Mouse (Mus musculus): ENCODE results near the gene Exosc10. TPM values are rescaled to one million over a fixed set of nuclear protein-coding genes. Genes with fewer than 3 reads are reported as not detected.

The Exosc10 gene
- polyA plus RNA-seq, 1 experiment from 2014 or later, result 80.1 TPM

DNA sequence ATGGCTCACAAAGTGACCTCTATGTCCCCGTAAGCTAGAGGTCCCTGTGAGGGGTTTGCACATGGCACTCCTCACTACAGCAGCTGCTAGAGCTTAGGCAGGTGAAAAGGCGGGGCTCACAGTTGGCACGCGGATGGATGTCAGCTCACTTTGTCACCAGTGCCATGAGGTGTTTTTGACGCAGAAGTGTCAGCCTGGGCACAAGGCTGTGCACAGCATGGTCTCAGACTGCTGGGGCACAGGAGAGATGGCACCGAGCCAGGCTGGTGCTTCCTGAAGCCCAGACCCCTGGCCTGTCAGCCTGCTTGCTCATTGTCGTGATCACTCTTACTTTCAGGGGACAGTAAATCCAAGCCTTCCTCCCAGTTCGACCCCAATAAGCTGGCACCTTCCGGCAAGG is 22.5 kb downstream of the Exosc10 start:
- Histone ChIP-seq H3K27me3 (no peaks in the 10 kb centered on the region), H3K27ac (replicated peaks) (no peak overlapping the region), H3K4me1 (replicated peaks) (no peaks in the 10 kb centered on the region), H3K36me3 (peaks cover 77% of the 10 kb centered on the region), H3K4me2 (no peak overlapping the region), H3K9me3 (no peaks in the 10 kb centered on the region), H3K9ac (no peak overlapping the region), H3K4me3 (no peak overlapping the region)
- WGBS, result 88% methylated on average over 9 of the region's 9 CpGs
- no peak for ATAC-seq (ENCODE audit: low read depth)

DNA sequence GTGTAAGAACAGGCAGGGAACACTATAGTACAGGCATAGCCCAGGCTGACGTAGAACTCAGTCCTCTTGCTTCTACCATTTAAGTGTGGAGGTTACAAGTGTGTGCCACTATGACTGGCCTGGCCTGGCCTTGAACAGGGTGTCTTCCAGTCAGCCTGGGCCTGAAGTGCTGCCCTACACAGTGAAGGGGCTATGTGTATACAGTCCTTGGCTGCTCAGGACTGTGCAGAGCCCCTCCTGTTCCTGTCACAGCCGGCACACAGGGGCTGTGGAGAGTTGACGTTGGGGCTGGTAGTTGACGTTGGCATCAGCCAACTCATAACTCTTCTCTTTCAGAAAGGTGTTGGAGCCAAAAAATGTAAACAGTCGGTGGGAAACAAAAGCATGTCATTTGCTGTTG is 23.2 kb downstream of the Exosc10 start:
- no peaks in the 10 kb centered on the region for H3K9me3 ChIP-seq
- H3K27me3 ChIP-seq, result no peaks in the 10 kb centered on the region
- H3K4me3 ChIP-seq, result no peak overlapping the region
- ATAC-seq (ENCODE audit: low read depth), result no peak
- no peak overlapping the region for H3K9ac ChIP-seq
- H3K4me1 ChIP-seq (replicated peaks), result no peaks in the 10 kb centered on the region
- peaks cover 71% of the 10 kb centered on the region for H3K36me3 ChIP-seq
- no peak overlapping the region for H3K27ac ChIP-seq (replicated peaks)
- WGBS, result 90% methylated on average over 5 of the region's 5 CpGs
- no peak overlapping the region for H3K4me2 ChIP-seq

DNA sequence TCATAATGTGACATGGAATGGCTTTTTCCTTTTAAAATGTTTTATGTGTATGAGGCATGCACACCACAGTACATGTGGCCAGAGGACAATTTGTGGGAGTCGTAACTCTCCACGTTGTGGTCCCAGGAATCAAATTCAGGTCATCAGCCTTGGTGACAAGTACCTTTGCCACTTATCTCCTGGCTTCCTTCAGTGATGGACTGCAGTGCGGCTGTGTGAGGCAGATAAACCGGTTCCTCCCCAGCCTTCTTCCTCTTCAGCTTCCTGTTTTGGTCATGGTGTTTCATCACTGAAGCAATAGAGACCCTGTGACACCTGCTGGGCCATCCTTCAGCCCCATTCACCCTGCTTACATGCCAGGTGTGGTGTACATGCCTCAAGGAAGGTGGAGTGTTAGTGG is 25.0 kb downstream of the Exosc10 start:
- H3K36me3 ChIP-seq, result peaks cover 52% of the 10 kb centered on the region
- no peak overlapping the region for H3K9ac ChIP-seq

DNA sequence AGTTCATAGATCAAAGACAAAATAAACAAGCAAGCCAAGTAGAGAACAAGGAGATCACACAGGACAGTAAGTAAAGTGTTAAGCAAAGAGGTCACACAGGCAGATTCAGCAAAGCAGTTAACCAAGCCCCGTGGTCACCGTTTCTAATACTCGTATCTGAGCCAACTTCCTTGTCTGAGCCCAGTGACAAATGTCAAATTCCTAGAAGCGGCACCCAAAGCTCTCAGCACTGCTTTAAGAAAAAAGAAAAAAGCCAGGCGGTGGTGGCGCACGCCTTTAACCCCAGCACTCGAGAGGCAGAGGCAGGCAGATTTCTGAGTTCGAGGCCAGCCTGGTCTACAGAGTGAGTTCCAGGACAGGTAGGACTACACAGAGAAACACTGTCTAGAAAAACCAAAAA is 28.4 kb downstream of the Exosc10 start:
- peaks cover 18% of the 10 kb centered on the region for H3K36me3 ChIP-seq
- H3K4me3 ChIP-seq, result no peak overlapping the region
- H3K9ac ChIP-seq, result no peak overlapping the region
- WGBS, result 81% methylated on average over 9 of the region's 9 CpGs
- H3K4me1 ChIP-seq (replicated peaks), result peaks cover 5% of the 10 kb centered on the region; the same call in 1 of the 2 replicates
- H3K27ac ChIP-seq (replicated peaks), result no peak overlapping the region
- H3K27me3 ChIP-seq, result no peaks in the 10 kb centered on the region
- no peak for ATAC-seq (ENCODE audit: low read depth)
- no peak overlapping the region for H3K4me2 ChIP-seq
- H3K9me3 ChIP-seq, result no peaks in the 10 kb centered on the region

More for the DNA sequence above, 25.0 kb downstream of the Exosc10 start:
- WGBS, result 81% methylated on average over 4 of the region's 4 CpGs
- Histone ChIP-seq H3K9me3 (no peaks in the 10 kb centered on the region), H3K4me3 (no peak overlapping the region), H3K4me1 (replicated peaks) (no peaks in the 10 kb centered on the region), H3K4me2 (no peak overlapping the region), H3K27me3 (no peaks in the 10 kb centered on the region), H3K27ac (replicated peaks) (no peak overlapping the region)
- no peak for ATAC-seq (ENCODE audit: low read depth)

DNA sequence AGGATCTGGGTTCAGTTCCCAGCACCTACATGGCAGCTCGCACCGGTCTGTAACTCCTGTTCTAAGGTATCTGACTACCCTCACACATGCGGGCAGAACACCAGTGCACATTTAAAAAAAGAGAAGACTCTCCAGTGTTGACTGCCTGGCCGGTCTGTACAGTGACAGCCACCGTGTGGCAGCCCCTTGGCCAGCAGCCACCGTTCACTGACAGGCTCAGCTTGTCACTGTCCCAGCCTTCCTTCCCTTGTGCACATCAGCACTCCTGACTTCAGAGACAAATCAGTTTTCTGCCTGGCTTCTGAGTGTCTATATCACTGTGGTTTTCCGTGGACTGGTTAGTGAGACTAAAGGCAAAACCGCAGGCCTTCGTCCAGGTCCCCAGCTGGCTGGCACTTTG is 30.6 kb downstream of the Exosc10 start:
- Histone ChIP-seq H3K4me2 (no peak overlapping the region), H3K27me3 (no peaks in the 10 kb centered on the region), H3K9me3 (no peaks in the 10 kb centered on the region), H3K27ac (replicated peaks) (no peak overlapping the region), H3K4me1 (replicated peaks) (peaks cover 19% of the 10 kb centered on the region), H3K36me3 (peaks cover 8% of the 10 kb centered on the region), H3K4me3 (no peak overlapping the region), H3K9ac (peak overlapping the region; percentile 22; the same call in 1 of the 2 replicates)
- ATAC-seq (ENCODE audit: low read depth), result no peak
- 82% methylated on average over 9 of the region's 9 CpGs for WGBS

DNA sequence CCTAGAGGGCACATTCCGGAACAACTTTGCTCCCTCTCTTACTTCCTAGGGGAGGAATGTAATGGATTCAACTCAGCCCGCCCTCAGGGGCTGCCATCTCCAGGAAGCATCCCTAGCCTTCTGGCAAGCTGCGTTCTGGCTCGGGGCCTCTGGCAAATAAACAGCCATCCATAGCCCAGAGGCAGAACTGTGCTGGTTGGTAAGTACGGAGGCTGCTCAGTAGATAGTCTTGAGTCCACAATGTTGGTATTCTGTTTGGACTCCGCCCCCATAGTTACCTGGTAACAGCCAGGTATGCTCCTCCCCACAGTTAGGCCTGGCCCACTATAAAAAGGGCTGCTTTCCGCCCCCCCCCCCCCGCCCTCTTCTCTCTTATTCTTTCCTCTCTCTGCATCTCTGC is 31.3 kb downstream of the Exosc10 start:
- H3K27ac ChIP-seq (replicated peaks), result no peak overlapping the region
- H3K9ac ChIP-seq, result no peak overlapping the region
- peaks cover 19% of the 10 kb centered on the region for H3K4me1 ChIP-seq (replicated peaks)
- H3K9me3 ChIP-seq, result no peaks in the 10 kb centered on the region
- H3K36me3 ChIP-seq, result peaks cover 16% of the 10 kb centered on the region
- no peak overlapping the region for H3K4me2 ChIP-seq
- no peaks in the 10 kb centered on the region for H3K27me3 ChIP-seq
- 53% methylated on average over 7 of the region's 8 CpGs for WGBS
- no peak overlapping the region for H3K4me3 ChIP-seq
- ATAC-seq (ENCODE audit: low read depth), result no peak

DNA sequence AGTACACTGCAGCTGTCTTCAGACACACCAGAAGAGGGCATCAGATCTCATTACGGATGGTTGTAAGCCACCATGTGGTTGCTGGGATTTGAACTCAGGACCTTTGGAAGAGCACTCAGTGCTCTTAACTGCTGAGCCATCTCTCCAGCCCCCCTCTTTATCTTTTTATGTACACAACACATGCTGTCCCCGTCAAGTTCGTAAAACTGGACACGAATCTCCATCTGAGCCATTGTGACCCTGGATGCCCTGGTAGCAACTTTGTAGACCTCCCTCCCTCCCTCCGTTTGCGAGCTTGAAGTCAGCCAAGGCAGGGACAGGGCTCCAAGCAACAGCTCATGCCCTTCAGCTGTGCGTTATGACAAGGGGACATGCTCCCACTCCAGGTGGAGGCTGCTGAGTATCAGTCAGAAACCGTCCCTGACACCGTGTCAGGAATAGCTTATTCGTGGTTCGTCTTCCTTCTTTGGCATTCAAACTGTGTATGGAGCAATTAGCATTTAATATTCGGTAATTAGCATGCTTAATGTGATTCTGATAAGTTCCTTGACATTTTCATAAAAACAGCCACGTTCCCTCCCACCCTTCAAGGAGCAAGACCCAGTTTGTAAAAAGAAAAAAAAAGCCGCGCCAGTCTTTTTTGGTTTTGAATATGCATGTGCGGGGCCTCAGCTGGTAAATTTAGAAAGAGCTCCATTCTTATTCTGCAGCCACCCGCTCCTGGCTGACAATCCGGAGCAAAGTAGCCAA is 32.4 kb downstream of the Exosc10 start:
- H3K27ac ChIP-seq (replicated peaks), result peak overlapping the region; percentile 82
- H3K4me3 ChIP-seq, result peak overlapping the region; percentile 90
- peaks cover 26% of the 10 kb centered on the region for H3K36me3 ChIP-seq
- peaks cover 19% of the 10 kb centered on the region for H3K4me1 ChIP-seq (replicated peaks)
- H3K27me3 ChIP-seq, result no peaks in the 10 kb centered on the region
- H3K4me2 ChIP-seq, result peak overlapping the region; percentile 87
- 7% methylated on average over 18 of the region's 18 CpGs for WGBS
- 0 out of 2 replicates have a peak, but pooled peaks have one; percentile 12 for ATAC-seq (ENCODE audit: low read depth)
- H3K9me3 ChIP-seq, result no peaks in the 10 kb centered on the region
- H3K9ac ChIP-seq, result peak overlapping the region; percentile 67

DNA sequence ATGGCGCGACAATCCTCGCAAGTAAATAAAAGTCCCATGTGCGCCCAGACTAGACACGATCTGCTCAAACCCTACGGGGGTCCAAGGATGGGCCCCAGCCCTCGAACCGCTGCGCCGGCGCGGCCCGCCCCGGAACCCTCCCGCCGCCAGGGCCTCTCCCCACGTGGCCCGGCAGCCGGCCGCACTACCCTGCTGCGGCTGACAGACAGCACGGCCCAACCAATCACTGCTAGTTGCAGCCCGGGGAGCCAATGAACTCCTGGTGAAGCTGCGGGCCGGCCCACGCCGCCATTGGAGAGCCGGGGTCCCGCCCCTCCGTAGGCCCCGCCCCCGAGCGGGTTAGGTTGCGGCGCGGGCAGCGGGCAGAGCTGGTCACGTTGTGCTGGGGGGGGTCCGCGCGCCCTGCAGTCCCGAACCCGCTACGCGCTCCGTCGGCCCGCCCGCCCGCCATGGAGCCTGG is 33.0 kb downstream of the Exosc10 start, which contains the start of gene Srm:
Srm (plus strand) TSS at position 333 of the 460 bp plus-strand sequence.
- peak within 1 kb of the TSS; percentile 82 for H3K27ac ChIP-seq (replicated peaks)
- peak; percentile 99 for ATAC-seq (ENCODE audit: low read depth)
- H3K4me3 ChIP-seq, result peak within 1 kb of the TSS; percentile 90
- under 1% methylated on average over 30 of the region's 50 CpGs for WGBS
- peak within 1 kb of the TSS; percentile 89 for H3K9ac ChIP-seq
- peaks cover 32% of the 10 kb centered on the region for H3K36me3 ChIP-seq
- H3K4me2 ChIP-seq, result peak within 1 kb of the TSS; percentile 87
- H3K27me3 ChIP-seq, result no peaks in the 10 kb centered on the region
- H3K9me3 ChIP-seq, result no peaks in the 10 kb centered on the region
- H3K4me1 ChIP-seq (replicated peaks), result peaks cover 19% of the 10 kb centered on the region

DNA sequence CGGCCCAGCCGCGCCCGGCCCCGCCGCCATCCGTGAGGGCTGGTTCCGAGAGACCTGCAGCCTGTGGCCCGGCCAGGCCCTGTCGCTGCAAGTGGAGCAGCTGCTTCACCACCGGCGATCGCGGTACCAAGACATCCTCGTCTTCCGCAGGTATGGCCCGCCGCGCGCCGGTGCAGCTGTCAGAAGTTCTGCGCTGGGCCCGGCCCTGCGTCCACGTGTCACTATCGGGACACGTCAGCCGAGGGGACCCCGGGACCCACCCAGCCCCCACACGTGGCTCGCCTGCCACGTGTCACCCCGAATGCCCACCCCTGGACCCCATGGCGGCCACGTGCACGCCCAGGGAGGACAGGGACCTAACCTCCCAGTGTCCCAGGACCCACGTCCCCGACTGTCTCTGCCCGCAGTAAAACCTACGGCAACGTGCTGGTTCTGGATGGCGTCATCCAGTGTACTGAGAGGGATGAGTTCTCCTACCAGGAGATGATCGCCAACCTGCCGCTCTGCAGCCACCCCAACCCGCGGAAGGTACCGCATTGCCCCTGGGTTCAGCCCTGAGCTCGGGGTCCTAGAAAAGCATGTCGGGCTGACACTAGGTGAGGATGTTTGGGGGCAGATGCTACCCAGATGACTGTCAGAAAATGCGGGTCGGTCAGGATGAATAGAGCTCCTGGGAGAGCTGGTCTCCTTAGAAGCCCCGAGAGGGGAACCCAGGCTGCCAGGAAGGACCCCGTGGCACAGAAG is 33.6 kb downstream of the Exosc10 start:
- ATAC-seq (ENCODE audit: low read depth), result peak; percentile 71
- peak overlapping the region; percentile 67 for H3K27ac ChIP-seq (replicated peaks)
- WGBS, result under 1% methylated on average over 51 of the region's 53 CpGs
- H3K27me3 ChIP-seq, result no peaks in the 10 kb centered on the region
- peaks cover 19% of the 10 kb centered on the region for H3K4me1 ChIP-seq (replicated peaks)
- H3K4me3 ChIP-seq, result peak overlapping the region; percentile 90
- H3K36me3 ChIP-seq, result peaks cover 38% of the 10 kb centered on the region
- H3K4me2 ChIP-seq, result peak overlapping the region; percentile 87
- H3K9ac ChIP-seq, result peak overlapping the region; percentile 89
- H3K9me3 ChIP-seq, result no peaks in the 10 kb centered on the region

DNA sequence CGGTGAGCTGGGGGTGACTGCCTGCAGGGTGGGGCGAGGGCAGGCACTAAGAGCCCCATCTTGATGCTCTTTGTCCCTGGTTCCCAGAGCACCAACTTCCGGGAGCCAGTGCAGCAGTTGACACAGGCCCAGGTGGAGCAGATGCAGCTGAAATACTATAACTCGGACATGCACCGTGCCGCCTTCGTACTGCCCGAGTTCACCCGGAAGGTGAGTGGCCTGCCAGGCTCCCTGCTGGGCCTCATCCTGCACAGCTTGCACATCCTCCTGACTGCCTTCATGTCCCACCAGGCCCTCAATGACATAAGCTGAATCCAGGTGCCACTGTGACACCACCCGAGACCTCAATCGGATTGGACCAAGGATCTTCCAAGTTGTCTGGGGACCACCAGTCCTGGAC is 35.8 kb downstream of the Exosc10 start:
- H3K4me2 ChIP-seq, result no peak overlapping the region
- no peaks in the 10 kb centered on the region for H3K9me3 ChIP-seq
- H3K9ac ChIP-seq, result no peak overlapping the region
- WGBS, result 95% methylated on average over 11 of the region's 11 CpGs
- no peak overlapping the region for H3K27ac ChIP-seq (replicated peaks)
- no peak overlapping the region for H3K4me3 ChIP-seq
- no peaks in the 10 kb centered on the region for H3K27me3 ChIP-seq
- peaks cover 59% of the 10 kb centered on the region for H3K36me3 ChIP-seq
- no peak for ATAC-seq (ENCODE audit: low read depth)
- peaks cover 19% of the 10 kb centered on the region for H3K4me1 ChIP-seq (replicated peaks)

DNA sequence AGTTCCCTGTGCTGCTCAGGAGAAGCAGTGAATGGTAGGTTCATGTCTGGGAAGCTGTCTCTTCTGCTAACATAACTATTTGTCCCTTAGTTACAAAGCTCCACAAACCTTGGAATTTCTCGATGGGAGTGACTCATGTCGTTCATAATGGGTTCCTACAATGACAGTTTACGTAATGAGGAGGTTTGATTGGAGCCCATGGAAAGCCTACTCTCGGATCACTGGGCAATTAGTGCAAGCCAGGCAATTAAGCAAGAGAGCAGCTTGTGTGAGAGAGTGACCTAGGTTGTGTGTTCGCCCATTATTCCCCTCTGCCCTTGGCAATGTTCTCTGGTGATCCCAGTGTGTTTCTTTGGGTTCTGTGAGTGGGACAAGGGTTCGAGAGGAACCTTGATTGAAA is 37.7 kb downstream of the Exosc10 start:
- WGBS, result 85% methylated on average over 6 of the region's 6 CpGs
- H3K4me2 ChIP-seq, result no peak overlapping the region
- no peak for ATAC-seq (ENCODE audit: low read depth)

DNA sequence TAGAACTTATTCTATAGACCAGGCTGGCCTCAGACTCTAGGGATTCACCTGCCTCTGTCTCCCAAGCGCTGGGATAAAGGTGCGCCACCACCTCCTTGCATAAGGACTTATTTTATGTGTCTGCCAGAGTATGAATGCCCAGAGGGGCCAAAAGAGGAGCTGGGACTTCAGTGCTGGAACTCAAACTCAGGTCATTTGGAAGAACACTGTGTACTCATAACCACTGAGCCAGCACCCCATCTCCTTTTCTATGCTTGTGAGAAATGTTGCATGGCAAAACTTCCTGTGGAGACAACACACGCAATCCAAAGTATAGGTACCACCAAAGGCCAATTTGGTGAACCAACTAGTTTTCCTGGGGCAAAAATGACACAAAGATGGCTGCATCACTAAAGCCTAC is 38.5 kb downstream of the Exosc10 start:
- Histone ChIP-seq H3K27ac (replicated peaks) (no peak overlapping the region), H3K36me3 (peaks cover 65% of the 10 kb centered on the region), H3K9me3 (no peaks in the 10 kb centered on the region), H3K4me1 (replicated peaks) (peaks cover 14% of the 10 kb centered on the region), H3K4me2 (no peak overlapping the region), H3K4me3 (no peak overlapping the region), H3K9ac (no peak overlapping the region), H3K27me3 (no peaks in the 10 kb centered on the region)
- 98% methylated on average over 3 of the region's 3 CpGs for WGBS
- no peak for ATAC-seq (ENCODE audit: low read depth)

More for the DNA sequence above, 37.7 kb downstream of the Exosc10 start:
- H3K27ac ChIP-seq (replicated peaks), result no peak overlapping the region
- no peaks in the 10 kb centered on the region for H3K27me3 ChIP-seq
- no peak overlapping the region for H3K4me3 ChIP-seq
- H3K36me3 ChIP-seq, result peaks cover 65% of the 10 kb centered on the region
- H3K9ac ChIP-seq, result no peak overlapping the region
- H3K9me3 ChIP-seq, result no peaks in the 10 kb centered on the region
- H3K4me1 ChIP-seq (replicated peaks), result peaks cover 14% of the 10 kb centered on the region

Data from neural tube, embryonic 13.5 days (tissue).